Mouse (Mus musculus) embryo, embryonic 10 days (tissue): ENCODE measurements around the gene Cnn2.
"Not testable (repeated sequence)": the region's sequence is repeated elsewhere in the genome, so short reads cannot be mapped to it uniquely, and the experiment has no call there.

Experiments
- DNase-seq: peaks from one replicate; pipeline ENCODE4 v3.0.0-alpha.2; 2015; ENCODE audit warnings: low spot score

Gene Cnn2

GRCm38 (mm10) chr10:80041409-80042060 is 53.2 kb downstream of the Cnn2 start:
- DNase-seq, result not testable (repeated sequence)

GRCm38 (mm10) chr10:80044087-80044486 is 55.7 kb downstream of the Cnn2 start:
- DNase-seq, result peak; percentile 50

GRCm38 (mm10) chr10:80045364-80045763 is 57.0 kb downstream of the Cnn2 start:
- not testable (repeated sequence) for DNase-seq
